Mouse (Mus musculus) Patski (cell line): Measurements from ENCODE around the gene Parvg. TPM values are rescaled to one million over a fixed set of nuclear protein-coding genes. Genes with fewer than 3 reads are reported as not detected.

Experiments used
- ATAC-seq: fragments of 100-300 bp; one replicate; pipeline ENCODE4 v1.8.0; 2021
- CTCF ChIA-PET: fragments of 350-600 bp; sonication (Branson Sonifier 250); formaldehyde crosslinking; loops from one replicate; lab custom pipeline; 2022; ENCODE audit warnings: inconsistent platforms; lab: Charles Lee
- POLR2A ChIA-PET: fragments of 350-600 bp; sonication (Branson Sonifier 250); formaldehyde crosslinking; loops from one replicate; lab custom pipeline; 2022; ENCODE audit warnings: antibody characterized with exemption, inconsistent platforms; lab: Charles Lee
- DNase-seq: peaks from one replicate; pipeline ENCODE4 v3.0.0-alpha.2; 2011; ENCODE audit warnings: low read depth, low spot score
- H3K27me3 ChIP-seq: fragments of 371-371 bp; one replicate; pipeline ENCODE4 v1.5.1; 2021
- CTCF ChIP-seq: fragments of 100-300 bp; IDR thresholded peaks from one replicate; pipeline ENCODE4 v1.5.1; 2021
- in situ Hi-C: fragments of 300-500 bp; cut with MboI; formaldehyde crosslinking; loops from 3 replicates; pipeline ENCODE4 v1.11.1; 2018; ENCODE audit warnings: low pct_unique_long_range_greater_than_20kb, mixed read lengths
- polyA plus RNA-seq: library from polyadenylated mRNA; unstranded; gene quantifications from one replicate; pipeline ENCODE4 v1.2.3, GENCODE M21; 2021

Gene Parvg
- polyA plus RNA-seq, 1 experiment from 2014 or later, result not detected

GRCm38 (mm10) chr15:84291097-84291496, 32.7 kb upstream of the Parvg start:
- ChIA-PET POLR2A (no interaction called here), CTCF (no interaction called here)
- ATAC-seq (no peak), DNase-seq (no peak)
- TF ChIP-seq CTCF, result no peak
- peaks cover 5% of the 10 kb centered on the region for H3K27me3 ChIP-seq
- in situ Hi-C loops, result no loop called here

GRCm38 (mm10) chr15:84293590-84293989, 30.2 kb upstream of the Parvg start:
- no peaks in the 10 kb centered on the region for H3K27me3 ChIP-seq
- CTCF ChIA-PET, result no interaction called here
- no peak for TF ChIP-seq CTCF
- ATAC-seq (no peak), DNase-seq (no peak)
- in situ Hi-C loops, result no loop called here
- POLR2A ChIA-PET, result no interaction called here

DNA sequence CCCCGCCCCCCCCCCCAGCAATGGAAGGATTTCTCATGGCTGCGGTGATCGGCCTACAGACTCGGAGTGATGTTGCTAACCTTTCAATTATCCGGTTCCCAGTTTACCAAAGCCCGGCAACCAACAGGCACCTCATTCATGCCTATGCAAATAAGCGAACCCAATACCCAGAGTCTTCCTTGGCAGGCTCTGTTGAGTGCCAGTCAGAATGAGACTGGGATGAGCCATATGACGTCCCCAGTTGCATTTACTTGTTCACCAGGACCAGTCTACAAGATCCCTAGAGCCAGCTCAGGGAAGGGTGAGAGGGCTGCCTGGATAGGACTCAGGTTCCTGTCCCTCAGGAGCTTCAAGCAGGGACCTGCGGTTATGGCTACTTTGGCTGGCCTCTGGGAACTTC, 29.4 kb upstream of the Parvg start:
- POLR2A ChIA-PET, result no interaction called here
- in situ Hi-C loops, result no loop called here
- CTCF ChIA-PET, result no interaction called here
- no peak for DNase-seq
- no peak for TF ChIP-seq CTCF
- no peak for ATAC-seq
- no peaks in the 10 kb centered on the region for H3K27me3 ChIP-seq

GRCm38 (mm10) chr15:84295225-84295624, 28.6 kb upstream of the Parvg start:
- in situ Hi-C loops, result no loop called here
- ATAC-seq (no peak), DNase-seq (peak; percentile 64)
- ChIA-PET POLR2A (no interaction called here), CTCF (no interaction called here)
- TF ChIP-seq CTCF, result no peak
- no peaks in the 10 kb centered on the region for H3K27me3 ChIP-seq

GRCm38 (mm10) chr15:84297454-84297853, 26.4 kb upstream of the Parvg start:
- DNase-seq (no peak), ATAC-seq (no peak)
- in situ Hi-C loops, result no loop called here
- ChIA-PET CTCF (no interaction called here), POLR2A (no interaction called here)
- peaks cover 7% of the 10 kb centered on the region for H3K27me3 ChIP-seq
- TF ChIP-seq CTCF, result no peak

DNA sequence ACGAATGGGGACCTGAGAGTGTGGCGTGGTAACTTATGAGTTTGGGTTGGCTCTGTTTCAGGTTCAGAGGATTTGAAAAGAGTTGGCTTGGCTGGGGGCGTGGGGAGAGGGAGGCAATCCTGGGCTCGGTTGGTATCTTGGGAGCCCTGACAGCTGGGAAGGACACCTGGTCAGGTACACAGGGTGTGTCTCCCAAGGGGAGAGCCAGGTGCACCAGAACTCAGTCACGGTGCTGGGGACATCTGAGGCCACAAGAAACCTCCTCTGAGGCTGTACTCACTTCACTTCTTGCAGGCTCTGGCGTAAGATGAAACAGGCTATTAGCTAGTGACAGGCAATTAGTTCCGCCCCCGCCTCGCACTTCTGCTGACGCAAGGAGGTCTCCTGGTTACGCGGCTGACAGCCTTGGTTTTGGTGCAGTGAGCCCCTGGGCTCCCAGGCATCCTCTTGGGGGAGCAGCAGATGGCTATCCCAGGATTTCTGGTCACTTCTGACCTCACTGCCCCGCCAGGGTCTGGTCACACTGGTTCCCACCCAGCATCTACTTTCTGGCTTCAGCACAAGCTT, 24.9 kb upstream of the Parvg start:
- ATAC-seq (no peak), DNase-seq (no peak)
- POLR2A ChIA-PET, result no interaction called here
- in situ Hi-C loops, result no loop called here
- no peak for TF ChIP-seq CTCF
- CTCF ChIA-PET, result no interaction called here
- peaks cover 10% of the 10 kb centered on the region for H3K27me3 ChIP-seq

DNA sequence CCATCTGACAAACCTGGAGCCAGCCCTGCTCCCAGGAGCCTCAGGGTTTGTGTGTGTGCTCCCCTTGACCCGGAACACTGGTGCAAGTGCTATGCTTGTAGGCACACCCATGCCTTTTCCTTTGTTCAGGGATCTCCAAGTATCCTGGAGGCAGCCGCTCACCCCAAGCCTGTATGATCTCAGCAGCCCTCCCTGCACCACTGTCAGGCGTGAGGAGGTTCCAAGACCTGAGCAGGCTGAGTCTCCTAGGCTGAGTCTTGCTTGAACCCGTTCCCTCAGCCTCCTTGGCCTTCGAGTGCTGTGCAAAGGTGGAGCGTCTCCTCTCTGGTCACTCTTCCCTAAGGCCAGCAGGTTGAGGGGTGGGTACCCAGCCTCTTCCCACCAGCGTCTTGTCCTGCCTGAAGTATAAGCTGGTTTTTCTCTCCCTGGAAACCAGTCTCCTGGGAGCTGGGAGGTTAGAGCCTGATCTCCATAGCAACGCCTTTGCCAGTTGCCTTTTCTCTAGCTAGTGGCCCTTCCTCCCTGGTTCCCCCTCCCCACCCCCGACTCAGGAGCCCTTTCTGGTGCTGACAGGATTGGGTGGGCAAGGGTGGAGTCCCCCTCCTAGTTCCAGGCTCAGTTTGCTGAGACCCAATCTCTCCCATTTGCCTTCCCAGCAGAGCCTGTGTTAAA, 24.0 kb upstream of the Parvg start:
- in situ Hi-C loops, result no loop called here
- no peak for DNase-seq
- TF ChIP-seq CTCF, result no peak
- H3K27me3 ChIP-seq, result peaks cover 12% of the 10 kb centered on the region
- no peak for ATAC-seq
- CTCF ChIA-PET, result no interaction called here
- POLR2A ChIA-PET, result no interaction called here

DNA sequence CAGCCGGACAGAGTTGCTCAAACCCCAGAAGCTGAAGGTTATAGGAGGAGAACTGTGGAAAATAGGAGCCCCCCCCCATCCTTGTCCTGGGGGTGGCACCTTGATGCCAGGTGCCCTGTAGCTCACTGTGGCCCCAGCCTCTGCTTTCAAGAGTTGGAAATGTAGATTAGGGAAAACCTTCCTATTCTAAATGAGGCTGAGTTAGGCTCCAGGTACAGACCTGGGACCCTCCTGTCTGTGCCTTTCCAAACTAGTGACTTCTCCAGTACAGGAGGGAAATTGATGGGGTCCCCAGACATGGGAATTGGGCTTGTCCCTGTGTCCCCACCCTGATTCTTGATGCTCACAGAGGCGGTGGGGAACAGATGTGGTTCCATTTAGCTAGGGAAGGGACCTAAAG, 23.2 kb upstream of the Parvg start:
- DNase-seq, result no peak
- in situ Hi-C loops, result no loop called here
- ATAC-seq, result no peak
- CTCF ChIA-PET, result no interaction called here
- peaks cover 12% of the 10 kb centered on the region for H3K27me3 ChIP-seq
- TF ChIP-seq CTCF, result no peak
- POLR2A ChIA-PET, result no interaction called here

DNA sequence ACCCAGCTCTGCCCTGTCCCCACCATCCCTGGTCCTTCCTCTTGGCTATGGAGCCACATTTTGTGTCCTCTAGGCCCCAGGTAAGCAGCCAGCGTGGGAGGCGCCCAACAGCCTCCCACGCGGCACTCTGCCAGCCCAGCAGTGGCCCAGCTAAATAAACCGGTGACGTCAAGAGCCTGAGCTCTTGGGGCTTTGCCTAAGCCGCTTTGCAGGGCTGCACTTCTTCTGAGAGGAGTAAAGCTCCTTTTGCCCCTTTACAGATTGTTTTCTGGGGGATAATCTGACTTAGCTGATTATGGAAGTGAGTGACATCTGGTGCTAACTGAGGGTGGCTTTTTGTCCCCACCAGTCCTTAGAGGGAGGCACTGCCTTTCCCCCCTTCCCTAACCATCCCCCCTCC, 22.8 kb upstream of the Parvg start:
- TF ChIP-seq CTCF, result no peak
- POLR2A ChIA-PET, result no interaction called here
- ATAC-seq (no peak), DNase-seq (no peak)
- in situ Hi-C loops, result no loop called here
- peaks cover 12% of the 10 kb centered on the region for H3K27me3 ChIP-seq
- CTCF ChIA-PET, result no interaction called here

GRCm38 (mm10) chr15:84301641-84302420, 22.0 kb upstream of the Parvg start:
- ChIA-PET CTCF (no interaction called here), POLR2A (interaction anchor here (0.5 kb wide), 1 partner anchor 110 kb away, joined by 5 read pairs; no protein-coding TSS in a partner anchor)
- in situ Hi-C loops, result no loop called here
- TF ChIP-seq CTCF, result no peak
- no peak for DNase-seq
- ATAC-seq, result no peak
- peaks cover 12% of the 10 kb centered on the region for H3K27me3 ChIP-seq

GRCm38 (mm10) chr15:84303264-84303663, 20.6 kb upstream of the Parvg start:
- ChIA-PET CTCF (no interaction called here), POLR2A (no interaction called here)
- ATAC-seq (no peak), DNase-seq (no peak)
- peaks cover 12% of the 10 kb centered on the region for H3K27me3 ChIP-seq
- in situ Hi-C loops, result no loop called here
- no peak for TF ChIP-seq CTCF
